Mouse (Mus musculus) hindbrain, embryonic 15.5 days (tissue): ENCODE results near the gene Fbxl15. TPM values are rescaled to one million over a fixed set of nuclear protein-coding genes. Genes with fewer than 3 reads are reported as not detected.
A peak's percentile ranks its signal among the peaks of the same experiment; 100 is the strongest.

Source experiments
- ATAC-seq: fragments of 200-750 bp; cut with Nextera tagmentation; 2 replicates; pipeline ENCODE4 v1.8.0; 2017; ENCODE audit warnings: low read depth, moderate number of reproducible peaks, moderate TSS enrichment; ENCODE audit not compliant: low FRiP score
- H3K27ac ChIP-seq: fragments of 300-500 bp; sonication (generic); replicated peaks from 2 replicates; pipeline ENCODE4 v1.5.1; 2015; ENCODE audit warnings: mild to moderate bottlenecking, inconsistent platforms
- H3K27me3 ChIP-seq: fragments of 300-500 bp; sonication (generic); 2 replicates; pipeline ENCODE4 v1.6.1; 2015; ENCODE audit warnings: control low read depth, inconsistent platforms
- H3K36me3 ChIP-seq: fragments of 300-500 bp; sonication (generic); 2 replicates; pipeline ENCODE4 v1.6.1; 2015; ENCODE audit warnings: control low read depth, inconsistent platforms
- H3K4me1 ChIP-seq: fragments of 300-500 bp; sonication (generic); replicated peaks from 2 replicates; pipeline ENCODE4 v1.6.1; 2015; ENCODE audit warnings: control low read depth, inconsistent platforms
- H3K4me2 ChIP-seq: fragments of 300-500 bp; sonication (generic); 2 replicates; pipeline ENCODE4 v1.6.1; 2015; ENCODE audit warnings: moderate library complexity, mild to moderate bottlenecking, inconsistent platforms
- H3K4me3 ChIP-seq: fragments of 300-500 bp; sonication (generic); 2 replicates; pipeline ENCODE4 v1.5.1; 2015; ENCODE audit warnings: mild to moderate bottlenecking, inconsistent platforms
- H3K9ac ChIP-seq: fragments of 300-500 bp; sonication (generic); 2 replicates; pipeline ENCODE4 v1.6.1; 2015; ENCODE audit warnings: inconsistent platforms
- H3K9me3 ChIP-seq: fragments of 300-500 bp; sonication (generic); 2 replicates; pipeline ENCODE4 v1.6.1; 2016; ENCODE audit warnings: control low read depth, inconsistent platforms
- WGBS: fragments of 180-500 bp; shearing (Covaris S2); methylation state at CpG from one replicate; pipeline ENCODE4 v1.1.7; 2015; 5-methylcytosine and 5-hydroxymethylcytosine counted together
- polyA plus RNA-seq: library from polyadenylated mRNA; unstranded; fragments of >200 nt; fragmentation: Nextera tagmentation; extraction: Ambion mirVana; gene quantifications from 2 replicates; pipeline ENCODE4 v1.2.1, GENCODE M21; 2015

The Fbxl15 gene
- polyA plus RNA-seq, 1 experiment from 2014 or later: 51.8 TPM

GRCm38 (mm10) chr19:46318586-46319378 is 9.2 kb upstream of the Fbxl15 start:
- WGBS: 11% methylated on average over 16 of the region's 16 CpGs
- Histone ChIP-seq H3K4me3 (peak overlapping the region; percentile 66), H3K9ac (0 out of 2 replicates have a peak overlapping the region, but pooled peaks have one; percentile 60), H3K9me3 (no peaks in the 10 kb centered on the region), H3K27ac (peak overlapping the region; percentile 79), H3K4me1 (peaks cover 87% of the 10 kb centered on the region), H3K36me3 (peaks cover 4% of the 10 kb centered on the region; the same call in 1 of the 2 replicates), H3K4me2 (peak overlapping the region; percentile 82), H3K27me3 (peaks cover 36% of the 10 kb centered on the region)
- peak; percentile 32; the same call in 1 of the 2 replicates for ATAC-seq

GRCm38 (mm10) chr19:46320076-46320785 is 7.8 kb upstream of the Fbxl15 start:
- H3K4me1 ChIP-seq: peaks cover 94% of the 10 kb centered on the region
- 83% methylated on average over 8 of the region's 8 CpGs for WGBS
- H3K9ac ChIP-seq: no peak overlapping the region
- H3K36me3 ChIP-seq: no peaks in the 10 kb centered on the region
- no peaks in the 10 kb centered on the region for H3K9me3 ChIP-seq
- ATAC-seq: no peak
- no peak overlapping the region for H3K4me2 ChIP-seq
- peaks cover 24% of the 10 kb centered on the region for H3K27me3 ChIP-seq
- H3K27ac ChIP-seq: no peak overlapping the region
- H3K4me3 ChIP-seq: no peak overlapping the region

GRCm38 (mm10) chr19:46321101-46321943 is 6.7 kb upstream of the Fbxl15 start:
- Histone ChIP-seq H3K9me3 (no peaks in the 10 kb centered on the region), H3K9ac (peak overlapping the region; percentile 30; the same call in 1 of the 2 replicates), H3K4me1 (peaks cover 90% of the 10 kb centered on the region), H3K27me3 (peaks cover 15% of the 10 kb centered on the region; the same call in 1 of the 2 replicates), H3K4me3 (no peak overlapping the region), H3K36me3 (no peaks in the 10 kb centered on the region), H3K4me2 (peak overlapping the region; percentile 43), H3K27ac (peak overlapping the region; percentile 69)
- WGBS: 13% methylated on average over 6 of the region's 6 CpGs
- ATAC-seq: peak; percentile 19; the same call in 1 of the 2 replicates

- Histone ChIP-seq H3K9ac (peak overlapping the region; percentile 30), H3K27ac (peak overlapping the region; percentile 69), H3K4me2 (peak overlapping the region; percentile 43; the same call in 1 of the 2 replicates), H3K36me3 (no peaks in the 10 kb centered on the region), H3K4me3 (no peak overlapping the region), H3K27me3 (0 out of 2 replicates have a peak, but pooled peaks cover 9% of the 10 kb centered on the region), H3K9me3 (no peaks in the 10 kb centered on the region), H3K4me1 (peaks cover 87% of the 10 kb centered on the region)
- no peak for ATAC-seq
- WGBS: 51% methylated on average over 11 of the region's 11 CpGs
Measured at GRCm38 (mm10) chr19:46322144-46322995, 5.6 kb upstream of the Fbxl15 start.

GRCm38 (mm10) chr19:46322996-46323572 is 4.9 kb upstream of the Fbxl15 start:
- H3K4me3 ChIP-seq: no peak overlapping the region
- no peak overlapping the region for H3K9ac ChIP-seq
- no peak for ATAC-seq
- 0 out of 2 replicates have a peak overlapping the region, but pooled peaks have one; percentile 43 for H3K4me2 ChIP-seq
- H3K36me3 ChIP-seq: no peaks in the 10 kb centered on the region
- no peak overlapping the region for H3K27ac ChIP-seq
- H3K27me3 ChIP-seq: 0 out of 2 replicates have a peak, but pooled peaks cover 9% of the 10 kb centered on the region
- no peaks in the 10 kb centered on the region for H3K9me3 ChIP-seq
- H3K4me1 ChIP-seq: peaks cover 87% of the 10 kb centered on the region
- 82% methylated on average over 13 of the region's 13 CpGs for WGBS

- no peaks in the 10 kb centered on the region for H3K36me3 ChIP-seq
- no peak overlapping the region for H3K27ac ChIP-seq
- H3K9ac ChIP-seq: 0 out of 2 replicates have a peak overlapping the region, but pooled peaks have one; percentile 2
- H3K4me2 ChIP-seq: 0 out of 2 replicates have a peak overlapping the region, but pooled peaks have one; percentile 97
- no peak overlapping the region for H3K4me3 ChIP-seq
- 77% methylated on average over 5 of the region's 5 CpGs for WGBS
- H3K9me3 ChIP-seq: no peaks in the 10 kb centered on the region
- 0 out of 2 replicates have a peak, but pooled peaks cover 9% of the 10 kb centered on the region for H3K27me3 ChIP-seq
- ATAC-seq: no peak
- peaks cover 81% of the 10 kb centered on the region for H3K4me1 ChIP-seq
Measured at GRCm38 (mm10) chr19:46323716-46324115, 4.3 kb upstream of the Fbxl15 start.

GRCm38 (mm10) chr19:46324366-46324765 is 3.6 kb upstream of the Fbxl15 start:
- Histone ChIP-seq H3K9ac (0 out of 2 replicates have a peak overlapping the region, but pooled peaks have one; percentile 16), H3K9me3 (no peaks in the 10 kb centered on the region), H3K4me1 (peaks cover 80% of the 10 kb centered on the region), H3K4me2 (peak overlapping the region; percentile 97), H3K4me3 (no peak overlapping the region; the same call in 1 of the 2 replicates), H3K27ac (no peak overlapping the region), H3K36me3 (no peaks in the 10 kb centered on the region), H3K27me3 (0 out of 2 replicates have a peak, but pooled peaks cover 9% of the 10 kb centered on the region)
- no peak for ATAC-seq
- 76% methylated on average over 11 of the region's 11 CpGs for WGBS

- H3K36me3 ChIP-seq: no peaks in the 10 kb centered on the region
- H3K9ac ChIP-seq: peak overlapping the region; percentile 16; the same call in 1 of the 2 replicates
- ATAC-seq: no peak
- H3K4me2 ChIP-seq: peak overlapping the region; percentile 97
- H3K4me3 ChIP-seq: peak overlapping the region; percentile 57
- H3K4me1 ChIP-seq: peaks cover 80% of the 10 kb centered on the region
- WGBS: 75% methylated on average over 5 of the region's 5 CpGs
- no peaks in the 10 kb centered on the region for H3K9me3 ChIP-seq
- no peak overlapping the region for H3K27ac ChIP-seq
- 0 out of 2 replicates have a peak, but pooled peaks cover 6% of the 10 kb centered on the region for H3K27me3 ChIP-seq
Measured at GRCm38 (mm10) chr19:46324918-46325317, 3.1 kb upstream of the Fbxl15 start.

- Histone ChIP-seq H3K27me3 (0 out of 2 replicates have a peak, but pooled peaks cover 2% of the 10 kb centered on the region), H3K4me3 (peak overlapping the region; percentile 57), H3K9ac (peak overlapping the region; percentile 67), H3K9me3 (no peaks in the 10 kb centered on the region), H3K4me1 (peaks cover 75% of the 10 kb centered on the region), H3K4me2 (peak overlapping the region; percentile 97), H3K36me3 (peaks cover 6% of the 10 kb centered on the region), H3K27ac (peak overlapping the region; percentile 97)
- WGBS: 2% methylated on average over 24 of the region's 29 CpGs
- ATAC-seq: peak; percentile 1; the same call in 1 of the 2 replicates
Measured at GRCm38 (mm10) chr19:46326019-46326755, 1.8 kb upstream of the Fbxl15 start.
